Mouse (Mus musculus): ENCODE data around the gene Banp. TPM values are rescaled to one million over a fixed set of nuclear protein-coding genes. Genes with fewer than 3 reads are reported as not detected.

Banp gene
- total and polyA plus RNA-seq, 3 experiments, result 14.9 to 34.2 (median 25.7) TPM

DNA sequence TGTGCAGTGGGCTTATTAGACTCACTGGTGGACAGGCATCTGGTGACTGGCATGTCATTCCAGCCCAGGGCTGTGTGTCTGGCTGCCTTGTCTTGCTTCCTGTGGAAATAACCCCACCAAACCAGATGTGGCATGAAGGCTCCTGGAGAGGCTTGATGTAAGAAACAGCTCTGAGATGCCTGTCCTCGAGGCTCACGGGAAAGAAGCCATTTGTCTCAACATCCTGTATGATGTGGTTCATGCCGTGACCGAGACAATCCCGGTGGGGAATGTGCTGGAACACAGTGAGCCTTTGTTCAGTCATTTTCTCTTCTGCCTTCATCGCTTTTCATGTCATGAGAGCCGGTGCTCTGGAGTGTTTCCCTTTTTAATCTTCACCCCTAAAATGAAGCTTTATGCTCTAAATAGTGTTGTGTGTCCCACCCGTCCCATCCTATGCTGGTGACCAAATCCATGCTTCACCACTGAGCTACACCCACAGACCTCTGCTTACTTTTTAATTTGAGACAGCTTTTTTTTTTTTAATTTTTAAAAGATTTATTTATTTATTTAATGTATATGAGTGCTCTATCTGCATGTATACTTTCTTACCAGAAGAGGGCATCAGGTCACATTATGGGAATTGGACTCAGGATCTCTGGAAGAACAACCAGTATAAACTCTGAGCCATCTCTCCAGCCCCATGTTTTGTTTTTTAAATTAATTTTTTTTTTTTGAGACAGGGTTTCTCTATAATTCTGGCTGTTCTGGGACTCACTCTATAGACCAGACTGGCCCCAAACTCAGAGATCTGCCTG, 15.4 kb downstream of the Banp start:
- 0 out of 2 replicates have a peak overlapping the region, but pooled peaks have one; percentile 34 for H3K4me2 ChIP-seq (ENCODE audit: insufficient read depth, low read depth, poor library complexity, severe bottlenecking)
- dilution Hi-C loops (cut with MboI; ENCODE audit: extremely low pct_ligation_motif_present, extremely low pct_unique_long_range_greater_than_20kb, low sequenced_read_pairs) (no loop called here), in situ Hi-C loops (cut with MboI; ENCODE audit: low pct_ligation_motif_present, low pct_unique_long_range_greater_than_20kb, low sequenced_read_pairs) (no loop called here)

DNA sequence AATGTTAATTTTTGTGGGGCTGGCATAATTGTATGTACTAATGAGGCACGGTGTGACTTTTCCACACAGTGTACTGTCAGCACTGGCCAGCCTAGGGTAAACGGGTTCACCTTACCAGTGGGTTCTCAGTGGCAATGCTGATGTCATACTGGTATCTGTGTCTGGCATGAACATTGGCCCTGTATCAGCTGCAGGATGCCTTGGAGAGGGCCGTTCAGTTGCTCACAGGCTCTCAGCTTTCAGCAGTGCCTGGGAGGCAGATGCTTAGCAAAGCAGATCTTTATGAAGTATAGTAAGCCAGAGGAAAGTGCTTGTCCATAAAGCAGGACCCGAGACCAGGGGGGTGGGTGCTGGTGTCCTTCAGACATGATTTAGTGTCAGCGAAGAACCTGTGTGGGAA, 16.6 kb downstream of the Banp start:
- Histone ChIP-seq H3K4me2 (ENCODE audit: insufficient read depth, low read depth, poor library complexity, severe bottlenecking) (no peak overlapping the region), H3K36me3 (replicated peaks in 1 of 2; ENCODE audit: control insufficient read depth in 1 of 2, insufficient read depth in 1 of 2, low read length in 1 of 2) (peaks cover 6 to 44% of the 10 kb centered on the region in 2 experiments), H3K9me3 (replicated peaks; ENCODE audit: low read length) (no peaks in the 10 kb centered on the region), H3K27ac (ENCODE audit: insufficient read depth, low read depth) (no peak overlapping the region), H3K9ac (ENCODE audit: insufficient read depth, low read depth) (no peak overlapping the region), H3K4me1 (ENCODE audit: control insufficient read depth in 1 of 2, insufficient read depth in 2 of 2) (peaks cover 11 to 63% of the 10 kb centered on the region in 2 experiments), H3K79me2 (replicated peaks; ENCODE audit: control insufficient read depth, extremely low read depth, insufficient read depth, poor library complexity, severe bottlenecking) (peaks cover 8% of the 10 kb centered on the region), H3K27me3 (replicated peaks) (no peaks in the 10 kb centered on the region), H3K4me3 (replicated peaks in 1 of 3; ENCODE audit: low read depth in 2 of 3, low read length in 2 of 3, poor library complexity in 1 of 3) (no peak overlapping the region)
- dilution Hi-C loops (cut with MboI; ENCODE audit: extremely low pct_ligation_motif_present, extremely low pct_unique_long_range_greater_than_20kb, low sequenced_read_pairs), result no loop called here
- DNase-seq (ENCODE audit: extremely low read depth), result no peak
- TF ChIP-seq UBTF (IDR thresholded peaks at IDR 0.05; ENCODE audit: low read depth, low read length), result no peak
- no peak for TF ChIP-seq ZNF384 (IDR thresholded peaks at IDR 0.05; ENCODE audit: low read depth, low read length)
- no peak for TF ChIP-seq BHLHE40 (IDR thresholded peaks at IDR 0.05; ENCODE audit: low read depth, low read length)
- in situ Hi-C loops (cut with MboI; ENCODE audit: low pct_ligation_motif_present, low pct_unique_long_range_greater_than_20kb, low sequenced_read_pairs), result no loop called here

More for the DNA sequence above, 15.4 kb downstream of the Banp start:
- Histone ChIP-seq H3K36me3 (replicated peaks in 1 of 2; ENCODE audit: control insufficient read depth in 1 of 2, insufficient read depth in 1 of 2, low read length in 1 of 2) (peaks cover 0 to 44% of the 10 kb centered on the region in 2 experiments), H3K79me2 (replicated peaks; ENCODE audit: control insufficient read depth, extremely low read depth, insufficient read depth, poor library complexity, severe bottlenecking) (peaks cover 11% of the 10 kb centered on the region), H3K9ac (ENCODE audit: insufficient read depth, low read depth) (no peak overlapping the region), H3K4me1 (ENCODE audit: control insufficient read depth in 1 of 2, insufficient read depth in 2 of 2) (peaks cover 9 to 59% of the 10 kb centered on the region in 2 experiments), H3K27ac (ENCODE audit: insufficient read depth, low read depth) (no peak overlapping the region; the same call in 1 of the 2 replicates), H3K27me3 (replicated peaks) (no peaks in the 10 kb centered on the region), H3K9me3 (replicated peaks; ENCODE audit: low read length) (no peaks in the 10 kb centered on the region), H3K4me3 (replicated peaks in 1 of 3; ENCODE audit: low read depth in 2 of 3, low read length in 2 of 3, poor library complexity in 1 of 3) (no peak overlapping the region)
- DNase-seq (ENCODE audit: extremely low read depth), result no peak
- TF ChIP-seq ETS1 (conservative IDR thresholded peaks at IDR 0.05; ENCODE audit: low read depth, low read length) (no peak), CTCF (conservative IDR thresholded peaks at IDR 0.05 in 1 of 2, IDR thresholded peaks at IDR 0.05 in 1 of 2; ENCODE audit: low read depth in 2 of 2, low read length in 2 of 2) (peak in 1 of 2 experiments; percentile 30; a peak in 1 of 4 replicates)

DNA sequence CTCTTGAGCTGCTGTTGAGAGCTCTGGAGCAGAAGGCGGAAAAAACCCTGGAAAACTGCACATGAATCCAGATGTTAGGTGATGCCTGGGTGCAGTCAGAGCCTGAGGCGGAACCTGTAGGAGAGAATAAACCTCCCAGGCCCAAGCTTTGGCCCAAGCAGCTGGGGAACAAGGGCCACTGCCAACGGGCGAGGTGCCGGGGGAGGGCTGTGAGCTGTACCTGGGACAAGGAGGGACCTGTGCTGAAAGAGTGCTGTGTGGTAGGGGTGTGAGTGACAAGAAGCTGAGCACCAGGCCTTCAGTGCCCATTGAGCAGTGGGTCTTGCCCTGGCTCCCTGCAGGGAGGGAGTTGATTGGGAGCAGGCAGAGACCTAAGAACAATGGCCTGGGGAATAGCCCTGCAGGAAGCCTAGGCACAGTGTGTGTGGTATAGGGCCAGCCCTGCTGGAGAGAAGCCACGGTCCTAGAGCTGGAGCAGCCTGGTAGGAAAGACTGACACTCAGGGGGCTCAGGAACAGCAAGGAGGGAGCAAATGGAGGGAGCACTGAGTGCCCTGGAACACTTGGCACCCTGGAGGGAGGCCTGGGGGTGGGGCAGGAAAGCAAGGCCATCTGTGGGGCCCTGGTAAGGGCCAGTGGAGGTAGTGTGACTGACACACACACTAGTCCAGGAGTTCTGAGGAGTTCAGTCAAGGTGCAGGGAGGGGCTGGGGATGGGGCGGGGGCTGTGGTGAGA, 17.3 kb downstream of the Banp start:
- no peak overlapping the region for H3K27ac ChIP-seq (ENCODE audit: insufficient read depth, low read depth)
- no peak for TF ChIP-seq NELFE (IDR thresholded peaks at IDR 0.05; ENCODE audit: low read depth, low read length)
- TF ChIP-seq USF1 (IDR thresholded peaks at IDR 0.05; ENCODE audit: low read depth, low read length), result no peak
- no peak for TF ChIP-seq ZMIZ1 (IDR thresholded peaks at IDR 0.05; ENCODE audit: low read depth, low read length)
- TF ChIP-seq IRF4 (IDR thresholded peaks at IDR 0.05; ENCODE audit: low read depth, low read length), result no peak
- TF ChIP-seq ZKSCAN1 (IDR thresholded peaks at IDR 0.05; ENCODE audit: borderline replicate concordance, low read depth, low read length), result no peak
- TF ChIP-seq MXI1 (IDR thresholded peaks at IDR 0.05; ENCODE audit: low read depth, low read length), result no peak
- no peak for TF ChIP-seq TBP (conservative IDR thresholded peaks at IDR 0.05; ENCODE audit: low read depth, low read length)
- no peak for TF ChIP-seq JUN (IDR thresholded peaks at IDR 0.05; ENCODE audit: insufficient read depth, low read depth, low read length)
- no peak for TF ChIP-seq MAFK (IDR thresholded peaks at IDR 0.05; ENCODE audit: insufficient replicate concordance, low read length)
- H3K9me3 ChIP-seq (replicated peaks; ENCODE audit: low read length), result no peaks in the 10 kb centered on the region
- H3K4me2 ChIP-seq (ENCODE audit: insufficient read depth, low read depth, poor library complexity, severe bottlenecking), result no peak overlapping the region
- H3K4me3 ChIP-seq (replicated peaks in 1 of 3; ENCODE audit: low read depth in 2 of 3, low read length in 2 of 3, poor library complexity in 1 of 3), result no peak overlapping the region
- H3K79me2 ChIP-seq (replicated peaks; ENCODE audit: control insufficient read depth, extremely low read depth, insufficient read depth, poor library complexity, severe bottlenecking), result peaks cover 8% of the 10 kb centered on the region
- H3K27me3 ChIP-seq (replicated peaks), result no peaks in the 10 kb centered on the region
- H3K9ac ChIP-seq (ENCODE audit: insufficient read depth, low read depth), result no peak overlapping the region
- in situ Hi-C loops (cut with MboI; ENCODE audit: low pct_ligation_motif_present, low pct_unique_long_range_greater_than_20kb, low sequenced_read_pairs) (no loop called here), dilution Hi-C loops (cut with MboI; ENCODE audit: extremely low pct_ligation_motif_present, extremely low pct_unique_long_range_greater_than_20kb, low sequenced_read_pairs) (no loop called here)
- no peak for DNase-seq (ENCODE audit: extremely low read depth)
- H3K36me3 ChIP-seq (replicated peaks in 1 of 2; ENCODE audit: control insufficient read depth in 1 of 2, insufficient read depth in 1 of 2, low read length in 1 of 2), result peaks cover 6 to 39% of the 10 kb centered on the region in 2 experiments
- H3K4me1 ChIP-seq (ENCODE audit: control insufficient read depth in 1 of 2, insufficient read depth in 2 of 2), result peaks cover 17 to 71% of the 10 kb centered on the region in 2 experiments
